Comparison of ENCODE assay signal across 9 mouse cellular contexts in the genomic region with DNA sequence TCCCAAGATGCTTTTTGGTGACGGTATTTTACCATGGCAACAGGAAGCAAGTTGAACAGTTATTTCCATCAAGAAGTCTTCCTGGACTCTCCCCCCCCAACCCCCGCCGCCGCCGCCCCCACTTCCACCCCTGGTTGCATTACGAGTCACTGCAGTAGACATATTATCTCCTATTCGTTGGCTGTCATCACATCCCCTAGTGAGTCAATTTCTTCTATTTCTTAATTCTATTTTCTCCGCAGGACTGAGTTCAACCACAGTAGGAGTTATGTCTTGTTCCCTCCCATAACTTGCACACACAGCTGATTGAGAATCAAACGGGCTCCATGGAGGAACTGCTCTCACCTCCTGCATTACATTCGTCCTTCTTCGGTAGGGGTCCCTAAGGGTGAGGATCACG. TPM values are rescaled to one million over a fixed set of nuclear protein-coding genes. Genes with fewer than 3 reads are reported as not detected.
DNase-seq lines count a peak whose midpoint lies in the region; ATAC-seq and TF ChIP-seq lines count a peak whose summit lies in the region.
"Had no signal": no experiment of that assay in that cellular context is flagged by ENCODE, and none has a peak within 500 bp of the region (broad histone marks: within the 10 kb centered on the region; RNA-seq: fewer than 3 reads in every experiment).

No protein-coding gene starts in this region.

- H3K27me3 ChIP-seq in embryonic facial prominence, embryonic 10.5 days (replicated peaks; ENCODE audit: low read depth, poor library complexity, severe bottlenecking), result no peaks in the 10 kb centered on the region
- H3K27me3 ChIP-seq in intestine, embryonic 15.5 days (replicated peaks), result no peaks in the 10 kb centered on the region
- H3K27me3 ChIP-seq in neural tube, embryonic 12.5 days (replicated peaks), result no peaks in the 10 kb centered on the region

- peak overlapping the region; percentile 70 for H3K9ac ChIP-seq in intestine, embryonic 15.5 days
- peak overlapping the region; percentile 81 for H3K9ac ChIP-seq in neural tube, embryonic 12.5 days

- no peak for TF ChIP-seq CTCF in left cerebral cortex, adult 2 months (IDR thresholded peaks at IDR 0.05)

- intact Hi-C loops in left cerebral cortex, adult 2 months (cut with DNase I), result loop anchor here (2.0 kb wide), 1 partner anchor 37 kb away; a partner anchor contains a TSS
- intact Hi-C loops in left cerebral cortex, postnatal 36 days (cut with DNase I), result loop anchor here (2.0 kb wide), 1 partner anchor 21 kb away; no protein-coding TSS in a partner anchor

- peaks cover 22% of the 10 kb centered on the region for H3K4me1 ChIP-seq in embryonic facial prominence, embryonic 10.5 days
- H3K4me1 ChIP-seq in intestine, embryonic 15.5 days (replicated peaks), result peaks cover 13% of the 10 kb centered on the region; the same call in 1 of the 2 replicates
- H3K4me1 ChIP-seq in neural tube, embryonic 12.5 days, result peaks cover 15% of the 10 kb centered on the region

- WGBS in embryonic facial prominence, embryonic 10.5 days, result 45% methylated on average over 12 of the region's 12 CpGs
- WGBS in intestine, embryonic 15.5 days, result 37% methylated on average over 12 of the region's 12 CpGs
- WGBS in neural tube, embryonic 12.5 days, result 49% methylated on average over 12 of the region's 12 CpGs

- peak overlapping the region; percentile 86 for H3K4me2 ChIP-seq in intestine, embryonic 15.5 days (replicated peaks)
- H3K4me2 ChIP-seq in neural tube, embryonic 12.5 days (replicated peaks), result peak overlapping the region; percentile 95

- H3K4me3 ChIP-seq in left cerebral cortex, adult 2 months, result peak overlapping the region; percentile 96
- H3K4me3 ChIP-seq in embryonic facial prominence, embryonic 10.5 days, result peak overlapping the region; percentile 95
- peak overlapping the region; percentile 90 for H3K4me3 ChIP-seq in intestine, embryonic 15.5 days (replicated peaks)
- peak overlapping the region; percentile 73 for H3K4me3 ChIP-seq in neural tube, embryonic 12.5 days

- ATAC-seq in intestine, embryonic 15.5 days, result no peak
- ATAC-seq in neural tube, embryonic 12.5 days (ENCODE audit: low FRiP score, low read depth), result no peak

- H3K36me3 ChIP-seq in embryonic facial prominence, embryonic 10.5 days (replicated peaks), result peaks cover 20% of the 10 kb centered on the region
- H3K36me3 ChIP-seq in intestine, embryonic 15.5 days, result no peaks in the 10 kb centered on the region
- H3K36me3 ChIP-seq in neural tube, embryonic 12.5 days, result peaks cover 6% of the 10 kb centered on the region

- H3K27ac ChIP-seq in left cerebral cortex, adult 2 months, result peak overlapping the region; percentile 96
- peak overlapping the region; percentile 93 for H3K27ac ChIP-seq in embryonic facial prominence, embryonic 10.5 days (replicated peaks)
- H3K27ac ChIP-seq in intestine, embryonic 15.5 days, result no peak overlapping the region
- H3K27ac ChIP-seq in neural tube, embryonic 12.5 days, result no peak overlapping the region

- no peaks in the 10 kb centered on the region for H3K9me3 ChIP-seq in embryonic facial prominence, embryonic 10.5 days
- H3K9me3 ChIP-seq in intestine, embryonic 15.5 days, result no peaks in the 10 kb centered on the region
- no peaks in the 10 kb centered on the region for H3K9me3 ChIP-seq in neural tube, embryonic 12.5 days

- DNase-seq in left cerebral cortex, adult 2 months (ENCODE audit: extremely low spot score in 1 of 2, low spot score in 2 of 2), result no peak
- DNase-seq in left cerebral cortex, postnatal 36 days (ENCODE audit: low spot score in 2 of 2), result no peak
- no peak for DNase-seq in embryonic facial prominence, embryonic 10.5 days (ENCODE audit: low spot score)
- no peak for DNase-seq in adrenal gland, adult 2 months
- DNase-seq in MN1 (ENCODE audit: low spot score), result no peak
- DNase-seq in layer of hippocampus, postnatal 14 days (ENCODE audit: low spot score in 2 of 2), result no peak
- DNase-seq: spleen, adult 18-20 months had no signal

RNA-seq across cellular contexts. Expression of a gene that starts 0.8 kb away (rescaled TPM):
- 100 to 1,000 TPM in 1 of 2 experiments, 10 to 100 TPM in 1; 94.4 to 107 TPM for total RNA-seq in left cerebral cortex, adult 2 months (2021)
- 100 to 1,000 TPM; 100 to 103 TPM for total RNA-seq in left cerebral cortex, postnatal 36 days (2021)
- 86.9 and 91.3 TPM in 2 replicates for polyA plus RNA-seq in embryonic facial prominence, embryonic 10.5 days (2016; fragmentation: Nextera tagmentation; extraction: Ambion mirVana)
- 69.6 and 74.2 TPM in 2 replicates for polyA plus RNA-seq in intestine, embryonic 15.5 days (2015; fragmentation: Nextera tagmentation; extraction: Ambion mirVana)
- 65.3 and 68.3 TPM in 2 replicates for polyA plus RNA-seq in neural tube, embryonic 12.5 days (2016; fragmentation: Nextera tagmentation; extraction: Ambion mirVana)
- 10 to 100 TPM; 41.0 to 41.9 TPM for total RNA-seq in adrenal gland, adult 2 months (2021)
- polyA plus RNA-seq in adrenal gland, adult 2 months (2012; rRNA removed), result 51.2 and 52.8 TPM in 2 replicates
- 10 to 100 TPM; 83.3 to 87.3 TPM for total RNA-seq in layer of hippocampus, postnatal 14 days (2021)

RNA-seq across cellular contexts. Expression of a gene that starts 1.0 kb away (rescaled TPM):
- 10 to 100 TPM; 46.7 to 50.0 TPM for total RNA-seq in left cerebral cortex, adult 2 months (2021)
- total RNA-seq in left cerebral cortex, postnatal 36 days (2021), result 10 to 100 TPM; 51.4 TPM
- 6.2 and 6.5 TPM in 2 replicates for polyA plus RNA-seq in embryonic facial prominence, embryonic 10.5 days (2016; fragmentation: Nextera tagmentation; extraction: Ambion mirVana)
- 3.0 and 3.1 TPM in 2 replicates for polyA plus RNA-seq in intestine, embryonic 15.5 days (2015; fragmentation: Nextera tagmentation; extraction: Ambion mirVana)
- 7.2 and 7.6 TPM in 2 replicates for polyA plus RNA-seq in neural tube, embryonic 12.5 days (2016; fragmentation: Nextera tagmentation; extraction: Ambion mirVana)
- 1 to 10 TPM; 8.2 TPM for total RNA-seq in adrenal gland, adult 2 months (2021)
- polyA plus RNA-seq in adrenal gland, adult 2 months (2012; rRNA removed), result 6.1 and 7.0 TPM in 2 replicates
- total RNA-seq in layer of hippocampus, postnatal 14 days (2021), result 10 to 100 TPM; 38.5 to 39.7 TPM

RNA-seq across cellular contexts. Expression of a gene that starts 38.1 kb away (rescaled TPM):
- total RNA-seq in left cerebral cortex, adult 2 months (2021), result 10 to 100 TPM; 11.4 to 12.3 TPM
- 10 to 100 TPM; 10.7 to 13.1 TPM for total RNA-seq in left cerebral cortex, postnatal 36 days (2021)
- polyA plus RNA-seq in embryonic facial prominence, embryonic 10.5 days (2016; fragmentation: Nextera tagmentation; extraction: Ambion mirVana), result 5.6 and 6.1 TPM in 2 replicates
- 4.5 and 4.9 TPM in 2 replicates for polyA plus RNA-seq in intestine, embryonic 15.5 days (2015; fragmentation: Nextera tagmentation; extraction: Ambion mirVana)
- 5.7 and 5.9 TPM in 2 replicates for polyA plus RNA-seq in neural tube, embryonic 12.5 days (2016; fragmentation: Nextera tagmentation; extraction: Ambion mirVana)
- 10 to 100 TPM; 11.1 to 14.1 TPM for total RNA-seq in adrenal gland, adult 2 months (2021)
- polyA plus RNA-seq in adrenal gland, adult 2 months (2012; rRNA removed), result 6.9 and 8.5 TPM in 2 replicates
- 10 to 100 TPM in 1 of 2 experiments, 1 to 10 TPM in 1; 9.8 to 11.2 TPM for total RNA-seq in layer of hippocampus, postnatal 14 days (2021)

RNA-seq across cellular contexts. Expression of a gene that starts 47.4 kb away (rescaled TPM):
- 10 to 100 TPM; 13.0 to 13.3 TPM for total RNA-seq in left cerebral cortex, adult 2 months (2021)
- total RNA-seq in left cerebral cortex, postnatal 36 days (2021), result 10 to 100 TPM; 10.9 to 12.1 TPM
- polyA plus RNA-seq in embryonic facial prominence, embryonic 10.5 days (2016; fragmentation: Nextera tagmentation; extraction: Ambion mirVana), result 7.2 and 10.1 TPM in 2 replicates
- 2.4 and 2.6 TPM in 2 replicates for polyA plus RNA-seq in intestine, embryonic 15.5 days (2015; fragmentation: Nextera tagmentation; extraction: Ambion mirVana)
- polyA plus RNA-seq in neural tube, embryonic 12.5 days (2016; fragmentation: Nextera tagmentation; extraction: Ambion mirVana), result 9.7 and 10.2 TPM in 2 replicates
- total RNA-seq in adrenal gland, adult 2 months (2021), result 1 to 10 TPM; 1.2 to 2.2 TPM
- polyA plus RNA-seq in adrenal gland, adult 2 months (2012; rRNA removed), result 1.5 and 1.7 TPM in 2 replicates
- 1 to 10 TPM; 7.3 to 9.8 TPM for total RNA-seq in layer of hippocampus, postnatal 14 days (2021)

Comparison
In these comparisons a context has a peak if more than half of its experiments do, and no peak if none do; other contexts are left out.
1. H3K27ac ChIP-seq: peak in left cerebral cortex, adult 2 months (single experiment) and embryonic facial prominence, embryonic 10.5 days (single experiment); none in intestine, embryonic 15.5 days (single experiment) and neural tube, embryonic 12.5 days (single experiment).
2. RNA of a gene that starts 1.0 kb away (total RNA-seq): 51.4 TPM in left cerebral cortex, postnatal 36 days, 46.7 to 50.0 TPM in left cerebral cortex, adult 2 months and 38.5 to 39.7 TPM in layer of hippocampus, postnatal 14 days; 8.2 TPM in adrenal gland, adult 2 months; every median in the first group is over 4 times any median in the second.
3. Peak in every context shown above with its lines, with median percentiles within 50 percentile points of each other: H3K4me3 ChIP-seq.